Mouse (Mus musculus): ENCODE measurements around the gene Hoxa11. TPM values are rescaled to one million over a fixed set of nuclear protein-coding genes. Genes with fewer than 3 reads are reported as not detected.

Hoxa11 gene
- total RNA-seq, 2 experiments from 2014 or later = not detected

GRCm38 (mm10) chr6:52220003-52220864 lies 25.4 kb downstream of the Hoxa11 start:
- DNase-seq (ENCODE audit: extremely low spot score in 1 of 2, low spot score in 2 of 2) = no peak
- intact Hi-C loops (cut with DNase I) = loop anchor here (2.0 to 10.0 kb wide), 3 partner anchors 345 to 1413 kb away; no protein-coding TSS in a partner anchor

GRCm38 (mm10) chr6:52219234-52219942 lies 26.2 kb downstream of the Hoxa11 start:
- intact Hi-C loops (cut with DNase I) = loop anchor here (5.0 kb wide), 1 partner anchor 212 kb away; no protein-coding TSS in a partner anchor
- no peak for DNase-seq (ENCODE audit: extremely low spot score in 1 of 2, low spot score in 2 of 2)
- Histone ChIP-seq H3K4me3 (no peak overlapping the region), H3K27ac (no peak overlapping the region)
- TF ChIP-seq CTCF (IDR thresholded peaks at IDR 0.05) = no peak

More at GRCm38 (mm10) chr6:52220003-52220864, 25.4 kb downstream of the Hoxa11 start:
- H3K4me3 ChIP-seq = no peak overlapping the region
- no peak overlapping the region for H3K27ac ChIP-seq
- TF ChIP-seq CTCF (IDR thresholded peaks at IDR 0.05) = no peak

GRCm38 (mm10) chr6:52218643-52219215 lies 26.9 kb downstream of the Hoxa11 start:
- Histone ChIP-seq H3K4me3 (no peak overlapping the region), H3K27ac (no peak overlapping the region)
- TF ChIP-seq CTCF (IDR thresholded peaks at IDR 0.05) = no peak
- intact Hi-C loops (cut with DNase I) = loop anchor here (5.0 kb wide), 1 partner anchor 211 kb away; no protein-coding TSS in a partner anchor
- DNase-seq (ENCODE audit: extremely low spot score in 1 of 2, low spot score in 2 of 2) = no peak

GRCm38 (mm10) chr6:52217895-52218642 lies 27.5 kb downstream of the Hoxa11 start:
- no peak overlapping the region for H3K27ac ChIP-seq
- no peak for DNase-seq (ENCODE audit: extremely low spot score in 1 of 2, low spot score in 2 of 2)
- no peak overlapping the region for H3K4me3 ChIP-seq
- intact Hi-C loops (cut with DNase I) = loop anchor here (5.0 kb wide), 1 partner anchor 211 kb away; no protein-coding TSS in a partner anchor
- no peak for TF ChIP-seq CTCF (IDR thresholded peaks at IDR 0.05)

DNA sequence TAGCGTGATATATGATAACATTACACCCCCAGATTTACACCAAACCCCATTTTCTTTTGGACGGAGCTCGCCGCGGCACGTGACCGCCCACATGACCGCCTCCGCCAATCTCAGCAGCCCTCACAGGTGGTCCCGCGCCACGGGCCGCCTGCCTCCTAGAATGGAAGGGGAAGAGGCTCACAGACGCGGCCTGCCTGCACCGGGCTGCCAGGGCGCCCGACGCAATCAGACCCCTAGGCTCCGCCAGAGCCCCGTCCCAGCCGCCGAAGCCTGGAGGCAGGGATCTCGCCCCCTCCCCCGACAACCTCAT lies 28.2 kb downstream of the Hoxa11 start:
- no peak for TF ChIP-seq CTCF (IDR thresholded peaks at IDR 0.05)
- DNase-seq (ENCODE audit: extremely low spot score in 1 of 2, low spot score in 2 of 2) = no peak
- Histone ChIP-seq H3K27ac (no peak overlapping the region), H3K4me3 (no peak overlapping the region)
- intact Hi-C loops (cut with DNase I) = loop anchor here (5.0 kb wide), 1 partner anchor 210 kb away; no protein-coding TSS in a partner anchor

DNA sequence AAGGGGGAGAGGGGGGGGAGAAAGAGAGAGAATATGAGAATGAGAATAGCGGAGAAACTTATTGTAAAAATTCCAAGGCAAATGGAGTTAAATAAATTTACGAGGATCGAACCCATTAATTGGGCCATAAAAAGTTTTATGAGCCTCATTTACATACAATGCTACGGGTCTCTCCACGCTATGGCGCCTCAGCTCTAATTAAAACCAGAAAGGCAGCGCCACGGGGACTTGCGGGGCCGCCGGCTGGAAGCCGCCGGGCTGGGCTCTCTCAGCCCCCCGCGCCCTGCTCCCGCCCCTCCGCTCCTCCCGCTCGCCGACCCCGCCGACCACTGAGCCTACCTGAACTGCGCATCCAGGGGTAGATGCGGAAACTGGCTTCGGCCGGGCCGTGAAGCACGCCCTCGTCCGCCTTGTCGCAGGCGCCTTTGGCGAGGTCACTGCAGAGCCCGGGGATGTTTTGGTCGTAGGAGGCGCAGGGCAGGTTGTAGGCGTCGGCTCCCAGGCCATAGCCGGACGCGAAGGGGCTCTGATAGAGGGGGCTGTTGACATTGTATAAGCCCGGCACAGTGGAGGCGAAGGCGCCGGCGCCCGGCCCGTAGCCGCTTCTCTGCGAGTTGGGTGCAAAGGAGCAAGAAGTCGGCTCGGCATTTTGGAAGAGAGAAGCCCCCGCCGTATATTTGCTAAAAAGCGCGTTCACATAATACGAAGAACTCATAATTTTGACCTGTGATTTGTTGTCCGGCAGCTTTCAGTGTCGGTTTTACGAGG lies 28.7 kb downstream of the Hoxa11 start:
- intact Hi-C loops (cut with DNase I) = loop anchor here (5.0 kb wide), 1 partner anchor 210 kb away; no protein-coding TSS in a partner anchor
- DNase-seq (ENCODE audit: extremely low spot score in 1 of 2, low spot score in 2 of 2) = no peak
- no peak for TF ChIP-seq CTCF (IDR thresholded peaks at IDR 0.05)
- no peak overlapping the region for H3K4me3 ChIP-seq
- H3K27ac ChIP-seq = no peak overlapping the region

DNA sequence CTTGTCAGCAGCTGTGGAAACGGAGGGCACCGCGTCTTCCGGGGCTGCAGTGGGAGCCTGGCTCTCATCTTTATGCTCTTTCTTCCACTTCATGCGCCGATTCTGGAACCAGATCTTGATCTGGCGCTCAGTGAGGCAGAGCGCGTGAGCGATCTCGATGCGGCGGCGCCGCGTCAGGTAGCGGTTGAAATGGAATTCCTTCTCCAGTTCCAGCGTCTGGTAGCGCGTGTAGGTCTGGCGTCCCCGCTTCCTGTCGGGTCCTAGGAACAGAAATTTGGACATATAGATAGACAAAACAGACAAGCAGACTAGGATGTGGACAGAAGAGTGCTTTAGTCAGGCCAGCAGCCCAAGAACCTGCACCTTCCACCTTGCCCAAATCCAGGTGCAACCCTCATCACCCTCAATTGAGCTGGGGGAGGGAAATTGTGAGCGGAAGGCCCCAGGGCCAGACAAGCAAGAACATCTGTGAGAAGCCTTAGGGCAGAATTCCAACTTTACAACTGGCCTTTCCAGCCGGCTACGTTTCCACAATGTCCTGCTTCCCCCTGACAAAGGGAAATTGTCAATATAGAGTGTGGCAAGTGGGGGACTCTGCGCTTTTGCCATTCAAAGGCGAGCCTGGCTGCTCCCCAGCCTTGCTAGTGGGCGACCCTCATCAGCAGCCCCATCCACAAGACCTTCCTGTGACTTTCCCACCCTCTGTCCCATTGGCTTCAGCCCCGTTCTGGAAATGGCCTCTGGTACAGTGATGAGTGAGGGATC lies 29.7 kb downstream of the Hoxa11 start:
- TF ChIP-seq CTCF (IDR thresholded peaks at IDR 0.05) = no peak
- intact Hi-C loops (cut with DNase I) = loop anchor here (5.0 kb wide), 1 partner anchor 209 kb away; no protein-coding TSS in a partner anchor
- Histone ChIP-seq H3K27ac (no peak overlapping the region), H3K4me3 (no peak overlapping the region)
- DNase-seq (ENCODE audit: extremely low spot score in 1 of 2, low spot score in 2 of 2) = no peak

DNA sequence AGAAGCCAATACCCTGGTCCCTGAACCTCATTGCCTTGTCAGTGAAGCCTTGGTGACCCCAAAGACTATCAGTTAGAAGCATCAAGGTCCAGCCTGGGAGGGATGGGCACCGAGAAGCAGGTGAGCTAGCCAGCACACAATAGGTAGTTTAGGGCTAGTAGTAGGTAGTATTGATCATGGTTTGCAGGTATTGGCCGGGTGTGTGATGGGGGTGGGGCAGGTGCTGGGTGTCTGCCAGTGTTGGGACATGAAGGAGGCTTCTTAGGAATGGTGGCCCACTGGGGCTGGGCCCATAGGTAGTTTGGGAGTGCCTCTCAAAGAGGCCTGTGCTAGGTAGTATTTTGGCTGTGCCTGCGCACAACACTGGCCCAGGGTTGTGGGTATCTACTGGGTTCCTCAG lies 30.5 kb downstream of the Hoxa11 start:
- no peak for TF ChIP-seq CTCF (IDR thresholded peaks at IDR 0.05)
- intact Hi-C loops (cut with DNase I) = loop anchor here (5.0 kb wide), 1 partner anchor 208 kb away; no protein-coding TSS in a partner anchor

GRCm38 (mm10) chr6:52214271-52214670 lies 31.3 kb downstream of the Hoxa11 start:
- DNase-seq (ENCODE audit: extremely low spot score in 1 of 2, low spot score in 2 of 2) = no peak
- H3K27ac ChIP-seq = no peak overlapping the region
- TF ChIP-seq CTCF (IDR thresholded peaks at IDR 0.05) = no peak
- H3K4me3 ChIP-seq = no peak overlapping the region
- intact Hi-C loops (cut with DNase I) = no loop called here

More for the DNA sequence above, 30.5 kb downstream of the Hoxa11 start:
- H3K4me3 ChIP-seq = no peak overlapping the region
- H3K27ac ChIP-seq = no peak overlapping the region
- DNase-seq (ENCODE audit: extremely low spot score in 1 of 2, low spot score in 2 of 2) = no peak
